ENCODE assay signal across 8 mouse cellular contexts in the genomic region with DNA sequence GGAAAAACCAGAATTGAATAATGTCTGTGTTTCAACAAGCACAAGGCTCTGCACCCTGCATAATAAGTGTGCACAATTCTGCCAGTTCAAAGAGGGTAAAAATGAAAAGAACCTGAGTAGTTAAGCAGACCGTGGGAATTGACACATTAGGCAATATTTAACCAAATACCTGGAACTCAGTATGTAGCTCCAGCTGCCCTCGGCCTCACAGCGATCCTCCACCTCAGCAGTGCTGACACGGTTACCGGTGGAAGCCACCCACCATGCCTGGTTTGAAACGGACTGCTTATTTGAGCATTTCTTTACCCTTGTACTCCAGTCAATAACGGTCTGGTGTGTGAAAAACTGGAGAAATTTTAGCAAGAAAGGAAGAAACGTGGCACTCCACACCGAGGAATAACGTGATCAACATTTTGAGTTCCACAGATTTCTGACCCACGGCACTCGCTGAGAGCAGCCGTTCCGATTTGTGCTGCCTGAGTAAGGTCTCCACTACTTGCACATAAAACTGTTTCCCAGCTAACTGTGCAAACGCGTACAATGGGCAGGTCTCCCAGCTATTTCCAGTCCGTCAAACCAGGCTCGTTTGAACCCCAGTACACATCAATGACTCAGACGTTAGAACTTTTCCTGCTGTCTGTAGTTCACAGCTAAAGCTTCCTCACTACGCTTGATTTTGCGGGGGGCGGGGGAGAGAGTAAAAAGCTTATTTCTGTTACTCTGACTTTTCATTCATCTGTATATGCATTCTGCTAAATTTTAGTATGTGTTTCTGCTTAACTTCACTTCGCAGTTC. TPM values are rescaled to one million over a fixed set of nuclear protein-coding genes. Genes with fewer than 3 reads are reported as not detected.
DNase-seq lines count a peak whose midpoint lies in the region; ATAC-seq and TF ChIP-seq lines count a peak whose summit lies in the region.

No protein-coding gene starts in this region.

- DNase-seq in adrenal gland, adult 2 months: peak; percentile 45
- no peak for DNase-seq in adrenal gland, adult 18-20 months (ENCODE audit: low spot score in 2 of 2)
- DNase-seq in testis, postnatal 14 days (ENCODE audit: low spot score): no peak
- peak; percentile 52 to 75 for DNase-seq in kidney, postnatal 4 days
- peak; percentile 16 for DNase-seq in neural tube, embryonic 11.5 days (ENCODE audit: low spot score)
- DNase-seq in c-Kit-positive CD71-positive TER-119-positive erythroid progenitor cells, embryonic 14.5 days (ENCODE audit: low spot score): no peak

- TF ChIP-seq CTCF in testis, adult 2 months (IDR thresholded peaks at IDR 0.05; ENCODE audit: control insufficient read depth, insufficient read depth, insufficient replicate concordance, low read depth, low read length): no peak

- H3K4me3 ChIP-seq in testis, adult 2 months (ENCODE audit: control insufficient read depth, low read depth, low read length): peak overlapping the region; percentile 90
- peak overlapping the region; percentile 88 for H3K4me3 ChIP-seq in heart, embryonic 16.5 days (ENCODE audit: low read length)
- H3K4me3 ChIP-seq in neural tube, embryonic 11.5 days (ENCODE audit: low read depth, low read length): peak overlapping the region; percentile 68

- H3K9ac ChIP-seq in heart, embryonic 16.5 days (ENCODE audit: low read length): peak overlapping the region; percentile 86
- peak overlapping the region; percentile 67 for H3K9ac ChIP-seq in neural tube, embryonic 11.5 days (ENCODE audit: low read length)

- H3K4me2 ChIP-seq in heart, embryonic 16.5 days (ENCODE audit: low read depth, low read length): peak overlapping the region; percentile 99
- peak overlapping the region; percentile 93 for H3K4me2 ChIP-seq in neural tube, embryonic 11.5 days (ENCODE audit: low read depth)

- H3K4me1 ChIP-seq in testis, adult 2 months (ENCODE audit: control insufficient read depth, insufficient read depth, low read length): peaks cover 8% of the 10 kb centered on the region; the same call in 1 of the 2 replicates
- H3K4me1 ChIP-seq in heart, embryonic 16.5 days (ENCODE audit: control insufficient read depth, insufficient read depth, low read length): peaks cover 12% of the 10 kb centered on the region
- H3K4me1 ChIP-seq in neural tube, embryonic 11.5 days (ENCODE audit: control insufficient read depth, insufficient read depth, low read length): peaks cover 5% of the 10 kb centered on the region; the same call in 1 of the 2 replicates

- ATAC-seq in heart, embryonic 16.5 days (replicated peaks; ENCODE audit: extremely low read depth, insufficient read depth, low FRiP score): no peak
- ATAC-seq in neural tube, embryonic 11.5 days (ENCODE audit: insufficient read depth, low FRiP score, low TSS enrichment): no peak

- no peaks in the 10 kb centered on the region for H3K9me3 ChIP-seq in heart, embryonic 16.5 days (replicated peaks; ENCODE audit: control insufficient read depth, low read length)
- H3K9me3 ChIP-seq in neural tube, embryonic 11.5 days (ENCODE audit: control insufficient read depth, low read length): no peaks in the 10 kb centered on the region

- H3K27ac ChIP-seq in testis, adult 2 months (ENCODE audit: control insufficient read depth, insufficient read depth, low read depth, low read length): no peak overlapping the region; the same call in 1 of the 2 replicates
- H3K27ac ChIP-seq in heart, embryonic 16.5 days (ENCODE audit: low read length): peak overlapping the region; percentile 83; the same call in 1 of the 2 replicates
- H3K27ac ChIP-seq in neural tube, embryonic 11.5 days (ENCODE audit: low read depth, low read length): no peak overlapping the region

- WGBS in heart, embryonic 16.5 days: 9% methylated on average over 23 of the region's 23 CpGs
- WGBS in neural tube, embryonic 11.5 days: 15% methylated on average over 23 of the region's 23 CpGs

- no peaks in the 10 kb centered on the region for H3K27me3 ChIP-seq in testis, adult 2 months (ENCODE audit: control insufficient read depth, insufficient read depth, low read length)
- no peaks in the 10 kb centered on the region for H3K27me3 ChIP-seq in heart, embryonic 16.5 days (ENCODE audit: control insufficient read depth, insufficient read depth, low read length)
- H3K27me3 ChIP-seq in neural tube, embryonic 11.5 days (ENCODE audit: control insufficient read depth, insufficient read depth, low read length): no peaks in the 10 kb centered on the region

- H3K36me3 ChIP-seq in testis, adult 2 months (ENCODE audit: control insufficient read depth, insufficient read depth, low read length): no peaks in the 10 kb centered on the region
- H3K36me3 ChIP-seq in heart, embryonic 16.5 days (ENCODE audit: control insufficient read depth, insufficient read depth): no peaks in the 10 kb centered on the region
- no peaks in the 10 kb centered on the region for H3K36me3 ChIP-seq in neural tube, embryonic 11.5 days (ENCODE audit: control insufficient read depth, insufficient read depth, low read length)

- TF ChIP-seq POLR2A in testis, adult 2 months (IDR thresholded peaks at IDR 0.05; ENCODE audit: control insufficient read depth, low read depth, low read length): no peak

RNA-seq across cellular contexts. Expression of a gene that starts 1.0 kb away (rescaled TPM):
- 100 to 1,000 TPM; 113 to 195 TPM for total RNA-seq in adrenal gland, adult 2 months (2021)
- 45.9 and 60.4 TPM in 2 replicates for polyA plus RNA-seq in adrenal gland, adult 2 months (2012; rRNA removed)
- total RNA-seq in adrenal gland, adult 18-20 months (2021): 100 to 1,000 TPM; 140 to 168 TPM
- polyA plus RNA-seq in testis, adult 2 months (2012; rRNA removed): 7.3 and 7.6 TPM in 2 replicates
- 83.3 and 86.0 TPM in 2 replicates for polyA plus RNA-seq in heart, embryonic 16.5 days (2015; fragmentation: Nextera tagmentation; extraction: Ambion mirVana)
- polyA plus RNA-seq in neural tube, embryonic 11.5 days (2014; fragmentation: Nextera tagmentation; extraction: Ambion mirVana): 154 and 158 TPM in 2 replicates

RNA-seq across cellular contexts. Expression of a gene that starts 13.6 kb away (rescaled TPM):
- 1 to 10 TPM; 1.6 to 2.8 TPM for total RNA-seq in adrenal gland, adult 2 months (2021)
- 0.18 and 0.32 TPM in 2 replicates for polyA plus RNA-seq in adrenal gland, adult 2 months (2012; rRNA removed)
- total RNA-seq in adrenal gland, adult 18-20 months (2021): 1 to 10 TPM; 1.4 to 1.5 TPM
- 176 and 190 TPM in 2 replicates for polyA plus RNA-seq in testis, adult 2 months (2012; rRNA removed)
- 0.70 and 1.6 TPM in 2 replicates for polyA plus RNA-seq in heart, embryonic 16.5 days (2015; fragmentation: Nextera tagmentation; extraction: Ambion mirVana)
- 2.8 and 3.4 TPM in 2 replicates for polyA plus RNA-seq in neural tube, embryonic 11.5 days (2014; fragmentation: Nextera tagmentation; extraction: Ambion mirVana)

RNA-seq across cellular contexts. Expression of a gene that starts 49.2 kb away (rescaled TPM):
- total RNA-seq in adrenal gland, adult 2 months (2021): 10 to 100 TPM; 23.6 to 23.7 TPM
- polyA plus RNA-seq in adrenal gland, adult 2 months (2012; rRNA removed): 10.1 and 10.4 TPM in 2 replicates
- total RNA-seq in adrenal gland, adult 18-20 months (2021): 10 to 100 TPM; 24.3 to 25.0 TPM
- 35.2 and 37.7 TPM in 2 replicates for polyA plus RNA-seq in testis, adult 2 months (2012; rRNA removed)
- 10.2 and 10.7 TPM in 2 replicates for polyA plus RNA-seq in heart, embryonic 16.5 days (2015; fragmentation: Nextera tagmentation; extraction: Ambion mirVana)
- polyA plus RNA-seq in neural tube, embryonic 11.5 days (2014; fragmentation: Nextera tagmentation; extraction: Ambion mirVana): 18.9 and 20.6 TPM in 2 replicates

Comparison
In these comparisons a context has a peak if more than half of its experiments do, and no peak if none do; other contexts are left out.
1. DNase-seq: peak in adrenal gland, adult 2 months (single experiment), kidney, postnatal 4 days (2 of 2) and neural tube, embryonic 11.5 days (single experiment); none in adrenal gland, adult 18-20 months (0 of 2), testis, postnatal 14 days (single experiment) and c-Kit-positive CD71-positive TER-119-positive erythroid progenitor cells, embryonic 14.5 days (single experiment).
2. RNA of a gene that starts 13.6 kb away (polyA plus RNA-seq): 176 to 190 TPM in testis, adult 2 months; 2.8 to 3.4 TPM in neural tube, embryonic 11.5 days, 0.70 to 1.6 TPM in heart, embryonic 16.5 days and 0.18 to 0.32 TPM in adrenal gland, adult 2 months; every median in the first group is over 10 times any median in the second.
3. Peak in every context shown above with its lines, with median percentiles within 50 percentile points of each other: H3K4me3 ChIP-seq.